Mouse (Mus musculus): ENCODE results near the gene Trim71. TPM values are rescaled to one million over a fixed set of nuclear protein-coding genes. Genes with fewer than 3 reads are reported as not detected.

The Trim71 gene
- polyA plus RNA-seq (2015; fragmentation: Nextera tagmentation; extraction: Ambion mirVana): 1.4 and 1.6 TPM in 2 replicates

GRCm38 (mm10) chr9:114563761-114564606 is at the start of gene Trim71:
Gene Trim71, minus strand, starts transcription at chr9:114564369.
- Histone ChIP-seq H3K4me1 (replicated peaks) (no peaks in the 10 kb centered on the region; the same call in 1 of the 2 replicates), H3K27me3 (peaks cover 78% of the 10 kb centered on the region), H3K27ac (peak within 1 kb of the TSS; percentile 73), H3K9me3 (replicated peaks) (no peaks in the 10 kb centered on the region), H3K4me3 (replicated peaks) (peak within 1 kb of the TSS; percentile 60), H3K9ac (peak within 1 kb of the TSS; percentile 66), H3K36me3 (no peaks in the 10 kb centered on the region), H3K4me2 (peak within 1 kb of the TSS; percentile 62)
- ATAC-seq (ENCODE audit: low read depth) (peak; percentile 45; the same call in 1 of the 2 replicates), DNase-seq (no peak)
- WGBS (ENCODE audit: insufficient replicate concordance): under 1% methylated on average over 91 of the region's 91 CpGs

- Histone ChIP-seq H3K27ac (no peak overlapping the region), H3K9me3 (replicated peaks) (no peaks in the 10 kb centered on the region), H3K4me1 (replicated peaks) (peaks cover 5% of the 10 kb centered on the region), H3K4me3 (replicated peaks) (no peak overlapping the region), H3K4me2 (no peak overlapping the region), H3K9ac (no peak overlapping the region), H3K27me3 (no peaks in the 10 kb centered on the region), H3K36me3 (peaks cover 82% of the 10 kb centered on the region)
- no peak for DNase-seq
- no peak for ATAC-seq (ENCODE audit: low read depth)
- 77% methylated on average over 4 of the region's 4 CpGs for WGBS (ENCODE audit: insufficient replicate concordance)
These were observed 48.9 kb upstream of the Trim71 start for GRCm38 (mm10) chr9:114613026-114613425.

- peaks cover 82% of the 10 kb centered on the region for H3K36me3 ChIP-seq
- no peaks in the 10 kb centered on the region for H3K27me3 ChIP-seq
- H3K4me1 ChIP-seq (replicated peaks): peaks cover 5% of the 10 kb centered on the region
- ATAC-seq (ENCODE audit: low read depth) (no peak), DNase-seq (no peak)
- H3K9me3 ChIP-seq (replicated peaks): no peaks in the 10 kb centered on the region
- no peak overlapping the region for H3K27ac ChIP-seq
- no peak overlapping the region for H3K4me3 ChIP-seq (replicated peaks)
- WGBS (ENCODE audit: insufficient replicate concordance): 80% methylated on average over 4 of the region's 4 CpGs
- no peak overlapping the region for H3K4me2 ChIP-seq
- H3K9ac ChIP-seq: no peak overlapping the region
These were observed 48.4 kb upstream of the Trim71 start for GRCm38 (mm10) chr9:114612566-114612965.

GRCm38 (mm10) chr9:114610266-114610665 is 46.1 kb upstream of the Trim71 start:
- Histone ChIP-seq H3K27ac (no peak overlapping the region), H3K4me1 (replicated peaks) (peaks cover 5% of the 10 kb centered on the region), H3K9me3 (replicated peaks) (no peaks in the 10 kb centered on the region), H3K27me3 (no peaks in the 10 kb centered on the region), H3K4me3 (replicated peaks) (no peak overlapping the region), H3K36me3 (peaks cover 85% of the 10 kb centered on the region), H3K4me2 (no peak overlapping the region), H3K9ac (no peak overlapping the region)
- DNase-seq (no peak), ATAC-seq (ENCODE audit: low read depth) (peak; percentile 70)
- 61% methylated on average over 3 of the region's 3 CpGs for WGBS (ENCODE audit: insufficient replicate concordance)

GRCm38 (mm10) chr9:114603876-114604540 is 39.8 kb upstream of the Trim71 start:
- Histone ChIP-seq H3K9ac (no peak overlapping the region), H3K9me3 (replicated peaks) (no peaks in the 10 kb centered on the region), H3K27me3 (no peaks in the 10 kb centered on the region), H3K4me3 (replicated peaks) (no peak overlapping the region), H3K4me1 (replicated peaks) (no peaks in the 10 kb centered on the region), H3K4me2 (no peak overlapping the region), H3K36me3 (peaks cover 64% of the 10 kb centered on the region), H3K27ac (no peak overlapping the region)
- 73% methylated on average over 12 of the region's 12 CpGs for WGBS (ENCODE audit: insufficient replicate concordance)
- DNase-seq: no peak
- no peak for ATAC-seq (ENCODE audit: low read depth)

GRCm38 (mm10) chr9:114601096-114601495 is 36.9 kb upstream of the Trim71 start:
- Histone ChIP-seq H3K9ac (no peak overlapping the region), H3K4me2 (no peak overlapping the region), H3K9me3 (replicated peaks) (no peaks in the 10 kb centered on the region), H3K4me1 (replicated peaks) (no peaks in the 10 kb centered on the region), H3K27me3 (no peaks in the 10 kb centered on the region), H3K36me3 (peaks cover 64% of the 10 kb centered on the region), H3K4me3 (replicated peaks) (no peak overlapping the region), H3K27ac (no peak overlapping the region)
- ATAC-seq (ENCODE audit: low read depth): no peak
- 66% methylated on average over 1 of the region's 1 CpGs for WGBS (ENCODE audit: insufficient replicate concordance)
- DNase-seq: no peak

GRCm38 (mm10) chr9:114585017-114585345 is 20.8 kb upstream of the Trim71 start:
- 53% methylated on average over 5 of the region's 5 CpGs for WGBS (ENCODE audit: insufficient replicate concordance)
- Histone ChIP-seq H3K4me1 (replicated peaks) (peaks cover 16% of the 10 kb centered on the region), H3K27me3 (no peaks in the 10 kb centered on the region), H3K4me3 (replicated peaks) (no peak overlapping the region), H3K9me3 (replicated peaks) (no peaks in the 10 kb centered on the region), H3K36me3 (peaks cover 40% of the 10 kb centered on the region), H3K9ac (no peak overlapping the region), H3K4me2 (no peak overlapping the region), H3K27ac (no peak overlapping the region; the same call in 1 of the 2 replicates)
- DNase-seq (no peak), ATAC-seq (ENCODE audit: low read depth) (no peak)

- DNase-seq (no peak), ATAC-seq (ENCODE audit: low read depth) (peak; percentile 69)
- peaks cover 34% of the 10 kb centered on the region for H3K36me3 ChIP-seq
- peak overlapping the region; percentile 23; the same call in 1 of the 2 replicates for H3K9ac ChIP-seq
- peak overlapping the region; percentile 42 for H3K4me3 ChIP-seq (replicated peaks)
- peak overlapping the region; percentile 68 for H3K4me2 ChIP-seq
- H3K27me3 ChIP-seq: no peaks in the 10 kb centered on the region
- peak overlapping the region; percentile 77 for H3K27ac ChIP-seq
- peaks cover 17% of the 10 kb centered on the region for H3K4me1 ChIP-seq (replicated peaks)
- H3K9me3 ChIP-seq (replicated peaks): no peaks in the 10 kb centered on the region
- WGBS (ENCODE audit: insufficient replicate concordance): 22% methylated on average over 31 of the region's 31 CpGs
These were observed 20.2 kb upstream of the Trim71 start for GRCm38 (mm10) chr9:114584183-114585016.

GRCm38 (mm10) chr9:114583812-114584182 is 19.6 kb upstream of the Trim71 start:
- peak overlapping the region; percentile 68 for H3K4me2 ChIP-seq
- peaks cover 23% of the 10 kb centered on the region for H3K4me1 ChIP-seq (replicated peaks)
- 0 out of 2 replicates have a peak, but pooled peaks have one; percentile 33 for ATAC-seq (ENCODE audit: low read depth)
- peak overlapping the region; percentile 23; the same call in 1 of the 2 replicates for H3K9ac ChIP-seq
- H3K36me3 ChIP-seq: peaks cover 28% of the 10 kb centered on the region
- H3K27ac ChIP-seq: peak overlapping the region; percentile 77
- H3K4me3 ChIP-seq (replicated peaks): peak overlapping the region; percentile 42
- no peaks in the 10 kb centered on the region for H3K27me3 ChIP-seq
- no peaks in the 10 kb centered on the region for H3K9me3 ChIP-seq (replicated peaks)
- DNase-seq: no peak
- under 1% methylated on average over 23 of the region's 23 CpGs for WGBS (ENCODE audit: insufficient replicate concordance)

GRCm38 (mm10) chr9:114578646-114579045 is 14.5 kb upstream of the Trim71 start:
- 15% methylated on average over 11 of the region's 11 CpGs for WGBS (ENCODE audit: insufficient replicate concordance)
- H3K9me3 ChIP-seq (replicated peaks): no peaks in the 10 kb centered on the region
- H3K4me2 ChIP-seq: peak overlapping the region; percentile 17; the same call in 1 of the 2 replicates
- H3K4me3 ChIP-seq (replicated peaks): no peak overlapping the region
- H3K9ac ChIP-seq: no peak overlapping the region
- peak; percentile 44 for ATAC-seq (ENCODE audit: low read depth)
- H3K4me1 ChIP-seq (replicated peaks): peaks cover 17% of the 10 kb centered on the region
- no peaks in the 10 kb centered on the region for H3K36me3 ChIP-seq
- no peak overlapping the region for H3K27ac ChIP-seq
- DNase-seq: no peak
- H3K27me3 ChIP-seq: no peaks in the 10 kb centered on the region

- H3K4me2 ChIP-seq: no peak overlapping the region
- no peak overlapping the region for H3K9ac ChIP-seq
- WGBS (ENCODE audit: insufficient replicate concordance): 57% methylated on average over 1 of the region's 1 CpGs
- no peak for ATAC-seq (ENCODE audit: low read depth)
- H3K4me1 ChIP-seq (replicated peaks): peaks cover 16% of the 10 kb centered on the region
- H3K36me3 ChIP-seq: no peaks in the 10 kb centered on the region
- H3K9me3 ChIP-seq (replicated peaks): no peaks in the 10 kb centered on the region
- no peak for DNase-seq
- H3K27me3 ChIP-seq: no peaks in the 10 kb centered on the region
- no peak overlapping the region for H3K27ac ChIP-seq
- H3K4me3 ChIP-seq (replicated peaks): no peak overlapping the region
These were observed 11.8 kb upstream of the Trim71 start for GRCm38 (mm10) chr9:114576001-114576400.
